Mouse (Mus musculus): ENCODE measurements at regions not wholly inside any gene's neighbourhood (a gene's known extent, or its start where the extent isn't known, plus 50 kb on each side); places are given as distances from the start of the nearest gene placed in this dataset.

DNA sequence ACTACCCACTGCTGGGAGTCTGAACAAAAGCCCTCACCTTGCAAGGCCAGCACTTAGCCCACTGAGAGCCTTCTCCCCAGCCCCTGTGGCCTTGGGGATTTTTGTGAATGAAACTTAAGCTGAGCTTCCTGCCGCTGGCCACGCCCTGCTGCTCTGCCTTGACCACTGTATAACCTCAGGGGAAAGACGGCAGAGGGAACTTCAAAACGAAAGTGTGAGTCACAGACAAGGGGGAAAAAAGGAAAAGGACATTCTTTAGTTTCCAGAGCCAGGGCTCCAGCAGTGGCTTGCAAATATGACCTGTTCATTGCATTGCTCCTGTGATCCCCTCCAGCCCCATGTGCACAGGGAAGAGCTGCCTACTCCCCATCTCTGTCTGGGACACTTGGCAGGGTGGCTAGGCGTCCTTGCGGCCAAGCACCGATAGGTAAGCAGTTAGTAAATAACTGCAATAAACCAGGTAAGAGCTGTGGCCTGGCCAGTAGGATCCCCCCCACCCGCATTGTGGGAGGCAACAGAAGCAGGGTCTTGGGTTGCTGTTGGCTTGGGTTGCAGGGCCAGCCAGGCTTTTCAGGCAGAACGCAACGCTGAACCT lies 97.2 kb downstream of the 1810010D01Rik start:
- Histone ChIP-seq H3K27me3 (ENCODE audit: control insufficient read depth, insufficient read depth, insufficient read length) (no peaks in the 10 kb centered on the region), H3K36me3 (ENCODE audit: control insufficient read depth, insufficient read depth) (no peaks in the 10 kb centered on the region), H3K4me2 (ENCODE audit: low read depth) (peak overlapping the region; percentile 94), H3K4me3 (peak overlapping the region; percentile 17), H3ac (ENCODE audit: control insufficient read depth, insufficient read length) (peak overlapping the region; percentile 13), H3K79me2 (ENCODE audit: control insufficient read depth, insufficient read depth) (no peaks in the 10 kb centered on the region)
- TF ChIP-seq TCF12 (IDR thresholded peaks at IDR 0.05; ENCODE audit: insufficient read depth, poor library complexity, severe bottlenecking), result no peak
- no peak for TF ChIP-seq USF1 (IDR thresholded peaks at IDR 0.05; ENCODE audit: low read depth)
- TF ChIP-seq CEBPB (IDR thresholded peaks at IDR 0.05; ENCODE audit: insufficient read depth, poor library complexity, severe bottlenecking), result peak; percentile 30; the same call in 1 of the 2 replicates
- TF ChIP-seq SRF (IDR thresholded peaks at IDR 0.05; ENCODE audit: control insufficient read depth, insufficient read length, low read depth), result no peak
- TF ChIP-seq MYOD1 (IDR thresholded peaks at IDR 0.05; ENCODE audit: control insufficient read depth in 1 of 3, insufficient read length in 2 of 3, low read depth in 2 of 3), result no peak
- no peak for TF ChIP-seq POLR2A (IDR thresholded peaks at IDR 0.05; ENCODE audit: insufficient read length, low read depth)

DNA sequence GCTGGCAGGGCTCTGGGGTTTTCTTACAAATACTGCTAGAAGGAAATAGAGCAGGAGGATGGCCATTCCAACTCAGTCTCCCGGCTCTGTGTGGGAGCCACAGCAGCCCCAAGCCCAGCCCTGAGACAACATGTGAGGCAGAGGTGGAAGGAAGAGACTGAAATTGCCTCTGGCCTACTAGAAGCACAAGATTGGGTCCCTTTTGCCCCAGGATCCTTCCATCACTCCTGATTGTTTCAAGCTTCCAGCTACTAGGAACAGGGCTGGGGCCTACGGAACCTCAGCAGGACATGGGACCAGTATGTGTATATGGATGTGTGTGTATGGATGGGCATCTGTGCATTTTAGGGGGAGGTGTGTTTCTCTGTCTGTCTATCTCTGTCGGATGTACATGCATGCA lies 97.9 kb downstream of the 1810010D01Rik start:
- Histone ChIP-seq H3K4me2 (ENCODE audit: low read depth) (peak overlapping the region; percentile 94), H3K79me2 (ENCODE audit: control insufficient read depth, insufficient read depth) (no peaks in the 10 kb centered on the region), H3K36me3 (ENCODE audit: control insufficient read depth, insufficient read depth) (no peaks in the 10 kb centered on the region), H3K4me3 (no peak overlapping the region), H3ac (ENCODE audit: control insufficient read depth, insufficient read length) (no peak overlapping the region), H3K27me3 (ENCODE audit: control insufficient read depth, insufficient read depth, insufficient read length) (no peaks in the 10 kb centered on the region)
- no peak for TF ChIP-seq REST (IDR thresholded peaks at IDR 0.05; ENCODE audit: insufficient read depth, insufficient read length)
- no peak for TF ChIP-seq SRF (IDR thresholded peaks at IDR 0.05; ENCODE audit: control insufficient read depth, insufficient read length, low read depth)
- TF ChIP-seq TCF12 (IDR thresholded peaks at IDR 0.05; ENCODE audit: insufficient read depth, poor library complexity, severe bottlenecking), result no peak
- no peak for TF ChIP-seq POLR2AphosphoS2 (IDR thresholded peaks at IDR 0.05; ENCODE audit: insufficient read length, low read depth)
- TF ChIP-seq E2F4 (IDR thresholded peaks at IDR 0.05; ENCODE audit: insufficient read depth), result no peak
- no peak for TF ChIP-seq POLR2A (IDR thresholded peaks at IDR 0.05; ENCODE audit: insufficient read length, low read depth)
- TF ChIP-seq CEBPB (IDR thresholded peaks at IDR 0.05; ENCODE audit: insufficient read depth, poor library complexity, severe bottlenecking), result no peak
- TF ChIP-seq MAX (IDR thresholded peaks at IDR 0.05; ENCODE audit: low read depth), result no peak
- no peak for TF ChIP-seq TCF3 (IDR thresholded peaks at IDR 0.05; ENCODE audit: insufficient read length, low read depth)
- TF ChIP-seq MYOD1 (IDR thresholded peaks at IDR 0.05; ENCODE audit: control insufficient read depth in 1 of 3, insufficient read length in 2 of 3, low read depth in 2 of 3), result no peak
- TF ChIP-seq USF1 (IDR thresholded peaks at IDR 0.05; ENCODE audit: low read depth), result no peak
- TF ChIP-seq MYOG (IDR thresholded peaks at IDR 0.05; ENCODE audit: control insufficient read depth in 1 of 3, insufficient read depth in 1 of 3, insufficient read length in 2 of 3, low read depth in 2 of 3), result no peak

DNA sequence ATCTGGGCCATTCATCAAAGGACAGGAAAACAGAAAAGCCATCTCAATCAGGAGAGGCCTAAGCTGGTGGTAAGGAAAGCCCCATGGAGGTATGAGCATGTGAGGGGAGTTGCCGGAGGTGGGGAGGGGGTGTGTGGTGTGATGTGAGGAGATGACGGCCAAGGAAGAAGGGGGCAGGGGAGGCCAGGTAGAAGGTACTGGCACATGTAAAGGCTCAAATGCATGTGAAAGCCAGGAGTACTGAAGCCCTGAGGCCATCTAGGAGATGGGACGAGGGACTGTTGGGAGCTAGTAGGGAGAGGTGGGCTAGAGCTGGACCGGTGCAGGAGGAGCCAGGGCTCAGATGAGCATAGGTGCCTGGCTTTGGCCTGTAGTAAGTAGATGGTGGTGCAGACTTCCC lies 98.4 kb downstream of the 1810010D01Rik start:
- no peak overlapping the region for H3K4me3 ChIP-seq
- no peak overlapping the region for H3ac ChIP-seq (ENCODE audit: control insufficient read depth, insufficient read length)
- no peaks in the 10 kb centered on the region for H3K36me3 ChIP-seq (ENCODE audit: control insufficient read depth, insufficient read depth)
- H3K27me3 ChIP-seq (ENCODE audit: control insufficient read depth, insufficient read depth, insufficient read length), result no peaks in the 10 kb centered on the region
- TF ChIP-seq REST (IDR thresholded peaks at IDR 0.05; ENCODE audit: insufficient read depth, insufficient read length) (no peak), USF1 (IDR thresholded peaks at IDR 0.05; ENCODE audit: low read depth) (no peak), MYOD1 (IDR thresholded peaks at IDR 0.05; ENCODE audit: control insufficient read depth in 1 of 3, insufficient read length in 2 of 3, low read depth in 2 of 3) (no peak), SRF (IDR thresholded peaks at IDR 0.05; ENCODE audit: control insufficient read depth, insufficient read length, low read depth) (no peak), POLR2AphosphoS2 (IDR thresholded peaks at IDR 0.05; ENCODE audit: insufficient read length, low read depth) (no peak), E2F4 (IDR thresholded peaks at IDR 0.05; ENCODE audit: insufficient read depth) (no peak)
- H3K4me2 ChIP-seq (ENCODE audit: low read depth), result no peak overlapping the region
- no peaks in the 10 kb centered on the region for H3K79me2 ChIP-seq (ENCODE audit: control insufficient read depth, insufficient read depth)

DNA sequence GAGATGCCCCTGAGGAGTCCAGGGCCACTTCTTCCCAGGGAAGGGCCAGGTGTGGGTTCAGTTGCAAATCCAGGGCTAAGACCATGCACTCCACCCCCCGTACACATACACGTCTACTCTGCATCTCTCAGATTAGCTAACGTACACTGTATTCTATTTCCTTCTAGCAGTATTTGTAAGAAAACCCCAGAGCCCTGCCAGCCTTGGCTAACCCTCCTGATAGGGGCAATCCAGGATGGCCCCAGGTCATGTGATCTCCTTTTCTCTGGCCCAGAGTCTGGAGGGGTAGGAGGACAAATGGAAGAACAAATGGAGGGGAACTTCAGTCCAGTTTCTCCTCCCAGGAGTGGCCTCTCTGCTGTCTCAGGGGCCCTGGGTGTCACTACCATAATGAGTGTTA lies 98.9 kb downstream of the 1810010D01Rik start:
- no peak for TF ChIP-seq E2F4 (IDR thresholded peaks at IDR 0.05; ENCODE audit: insufficient read depth)
- TF ChIP-seq POLR2AphosphoS2 (IDR thresholded peaks at IDR 0.05; ENCODE audit: insufficient read length, low read depth), result no peak
- peak; percentile 1 for TF ChIP-seq USF1 (IDR thresholded peaks at IDR 0.05; ENCODE audit: low read depth)
- no peak for TF ChIP-seq MAX (IDR thresholded peaks at IDR 0.05; ENCODE audit: low read depth)
- no peak for TF ChIP-seq MYOG (IDR thresholded peaks at IDR 0.05; ENCODE audit: control insufficient read depth in 1 of 3, insufficient read depth in 1 of 3, insufficient read length in 2 of 3, low read depth in 2 of 3)
- no peaks in the 10 kb centered on the region for H3K36me3 ChIP-seq (ENCODE audit: control insufficient read depth, insufficient read depth)
- H3K27me3 ChIP-seq (ENCODE audit: control insufficient read depth, insufficient read depth, insufficient read length), result no peaks in the 10 kb centered on the region
- no peaks in the 10 kb centered on the region for H3K79me2 ChIP-seq (ENCODE audit: control insufficient read depth, insufficient read depth)
- H3ac ChIP-seq (ENCODE audit: control insufficient read depth, insufficient read length), result no peak overlapping the region
- H3K4me2 ChIP-seq (ENCODE audit: low read depth), result no peak overlapping the region
- no peak overlapping the region for H3K4me3 ChIP-seq

DNA sequence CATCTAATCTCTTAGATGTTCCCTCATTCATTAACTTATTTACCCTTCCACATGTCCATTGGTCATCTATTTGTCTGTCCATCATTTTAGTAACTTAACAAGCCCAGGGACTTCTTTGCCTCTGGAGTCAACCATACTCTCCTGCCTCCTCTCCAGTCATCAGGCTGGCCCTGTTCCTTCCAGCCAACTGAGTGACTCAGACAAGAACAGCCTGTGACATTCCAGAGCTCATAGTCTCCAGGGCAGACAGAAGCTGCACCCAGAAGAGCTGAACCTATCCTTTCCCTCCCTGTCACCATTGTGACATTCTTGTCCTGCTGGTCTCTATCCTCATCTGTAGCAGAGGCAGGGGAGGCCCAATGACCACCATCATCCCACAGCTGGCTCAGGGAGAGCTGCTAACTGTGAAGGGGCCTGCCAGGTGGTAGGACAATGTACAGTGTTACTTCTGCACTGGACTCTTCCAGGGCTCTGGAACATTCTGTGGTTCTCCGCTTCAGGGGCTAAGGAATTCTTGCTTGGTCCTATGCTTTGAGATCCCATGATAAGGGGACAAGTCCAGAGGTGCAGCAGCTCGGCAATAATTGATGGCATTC lies 100.2 kb downstream of the 1810010D01Rik start:
- Histone ChIP-seq H3K4me2 (ENCODE audit: low read depth) (peak overlapping the region; percentile 28), H3K4me3 (no peak overlapping the region), H3ac (ENCODE audit: control insufficient read depth, insufficient read length) (no peak overlapping the region), H3K27me3 (ENCODE audit: control insufficient read depth, insufficient read depth, insufficient read length) (no peaks in the 10 kb centered on the region), H3K79me2 (ENCODE audit: control insufficient read depth, insufficient read depth) (no peaks in the 10 kb centered on the region), H3K36me3 (ENCODE audit: control insufficient read depth, insufficient read depth) (no peaks in the 10 kb centered on the region)
- TF ChIP-seq POLR2AphosphoS2 (IDR thresholded peaks at IDR 0.05; ENCODE audit: insufficient read length, low read depth), result no peak
- no peak for TF ChIP-seq REST (IDR thresholded peaks at IDR 0.05; ENCODE audit: insufficient read depth, insufficient read length)
- TF ChIP-seq MYOD1 (IDR thresholded peaks at IDR 0.05; ENCODE audit: control insufficient read depth in 1 of 3, insufficient read length in 2 of 3, low read depth in 2 of 3), result no peak
- no peak for TF ChIP-seq USF1 (IDR thresholded peaks at IDR 0.05; ENCODE audit: low read depth)
- TF ChIP-seq MYOG (IDR thresholded peaks at IDR 0.05; ENCODE audit: control insufficient read depth in 1 of 3, insufficient read depth in 1 of 3, insufficient read length in 2 of 3, low read depth in 2 of 3), result peak in 1 of 3 experiments; percentile 3
- TF ChIP-seq MAX (IDR thresholded peaks at IDR 0.05; ENCODE audit: low read depth), result no peak

Data from myocyte (in vitro differentiated cells).